Mouse (Mus musculus) layer of hippocampus, adult 2 months (tissue): ENCODE results near the gene Ppp4c. TPM values are rescaled to one million over a fixed set of nuclear protein-coding genes. Genes with fewer than 3 reads are reported as not detected.
"Not testable (repeated sequence)": the region's sequence is repeated elsewhere in the genome, so short reads cannot be mapped to it uniquely, and the experiment has no call there.

Experiments
- DNase-seq, 2 experiments: peaks; one replicate each; pipeline ENCODE4 v3.0.0; 2022; ENCODE audit warnings: low spot score in 2 of 2
- H3K27ac ChIP-seq: fragments of 200-600 bp; 2 replicates; pipeline ENCODE4 v1.8.1; 2022
- H3K4me3 ChIP-seq: fragments of 200-600 bp; 2 replicates; pipeline ENCODE4 v1.8.1; 2022; ENCODE audit warnings: mild to moderate bottlenecking
- CTCF ChIP-seq: fragments of 200-600 bp; conservative IDR thresholded peaks from 2 replicates; pipeline ENCODE4 v1.8.1; 2022; ENCODE audit warnings: antibody characterized with exemption, mild to moderate bottlenecking, moderate library complexity
- total RNA-seq, 2 experiments: library from RNA; stranded (reverse); gene quantifications; 2 replicates each; pipeline ENCODE4 v1.2.3; 2021

The Ppp4c gene
- total RNA-seq, 2 experiments from 2014 or later = 50.2 to 54.9 TPM

DNA sequence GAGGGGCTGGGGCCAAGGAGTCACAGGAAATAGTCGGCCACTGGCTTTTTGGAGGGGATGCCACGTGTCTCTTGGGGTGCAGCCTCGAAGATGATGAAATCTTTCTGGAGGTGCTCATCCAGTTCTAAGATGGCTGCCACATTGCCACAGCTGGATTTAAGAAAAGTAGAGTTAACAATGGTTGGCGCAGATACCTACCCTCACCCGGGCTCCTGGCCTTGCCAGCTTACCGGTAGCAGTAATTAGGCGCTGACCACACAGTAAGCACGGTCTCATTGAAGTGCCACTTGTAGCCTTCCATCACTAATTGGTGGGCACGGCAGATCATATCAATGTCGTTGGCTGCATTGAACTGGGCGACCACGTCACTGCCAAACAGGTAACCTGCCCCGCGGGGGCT lies 6.2 kb downstream of the Ppp4c start:
- no peak for TF ChIP-seq CTCF
- H3K27ac ChIP-seq = no peak overlapping the region
- no peak overlapping the region for H3K4me3 ChIP-seq
- no peak for DNase-seq

GRCm38 (mm10) chr7:126785056-126785455 lies 7.2 kb downstream of the Ppp4c start:
- TF ChIP-seq CTCF = no peak
- no peak overlapping the region for H3K27ac ChIP-seq
- no peak overlapping the region for H3K4me3 ChIP-seq
- DNase-seq = no peak

DNA sequence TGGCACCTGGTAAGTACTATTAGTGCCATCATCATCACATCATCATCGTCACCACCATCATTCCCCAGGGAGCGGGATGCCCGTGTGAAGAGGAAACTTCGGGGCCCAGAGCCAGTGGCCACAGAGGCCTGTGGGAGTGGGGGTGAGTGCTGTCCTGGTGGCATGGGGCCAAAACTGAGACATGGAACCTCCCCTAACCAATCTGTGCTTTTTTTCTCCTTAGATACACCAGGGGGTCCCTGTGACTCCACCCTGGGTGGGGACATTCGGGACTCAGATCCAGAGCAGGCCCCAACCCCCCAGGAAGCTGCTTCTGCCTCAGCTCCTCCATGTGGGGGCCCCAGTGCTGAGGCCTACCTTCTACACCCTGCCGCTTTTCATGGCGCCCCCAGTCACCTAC lies 7.8 kb downstream of the Ppp4c start:
- no peak for DNase-seq
- no peak overlapping the region for H3K4me3 ChIP-seq
- H3K27ac ChIP-seq = no peak overlapping the region
- TF ChIP-seq CTCF = no peak

GRCm38 (mm10) chr7:126782693-126783092 lies 9.6 kb downstream of the Ppp4c start:
- H3K4me3 ChIP-seq = no peak overlapping the region
- TF ChIP-seq CTCF = no peak
- no peak for DNase-seq
- no peak overlapping the region for H3K27ac ChIP-seq

- TF ChIP-seq CTCF = no peak
- H3K4me3 ChIP-seq = no peak overlapping the region
- peak overlapping the region; percentile 99; the same call in 1 of the 2 replicates for H3K27ac ChIP-seq
- DNase-seq = no peak
These were observed 10.5 kb downstream of the Ppp4c start for GRCm38 (mm10) chr7:126781661-126782370.

DNA sequence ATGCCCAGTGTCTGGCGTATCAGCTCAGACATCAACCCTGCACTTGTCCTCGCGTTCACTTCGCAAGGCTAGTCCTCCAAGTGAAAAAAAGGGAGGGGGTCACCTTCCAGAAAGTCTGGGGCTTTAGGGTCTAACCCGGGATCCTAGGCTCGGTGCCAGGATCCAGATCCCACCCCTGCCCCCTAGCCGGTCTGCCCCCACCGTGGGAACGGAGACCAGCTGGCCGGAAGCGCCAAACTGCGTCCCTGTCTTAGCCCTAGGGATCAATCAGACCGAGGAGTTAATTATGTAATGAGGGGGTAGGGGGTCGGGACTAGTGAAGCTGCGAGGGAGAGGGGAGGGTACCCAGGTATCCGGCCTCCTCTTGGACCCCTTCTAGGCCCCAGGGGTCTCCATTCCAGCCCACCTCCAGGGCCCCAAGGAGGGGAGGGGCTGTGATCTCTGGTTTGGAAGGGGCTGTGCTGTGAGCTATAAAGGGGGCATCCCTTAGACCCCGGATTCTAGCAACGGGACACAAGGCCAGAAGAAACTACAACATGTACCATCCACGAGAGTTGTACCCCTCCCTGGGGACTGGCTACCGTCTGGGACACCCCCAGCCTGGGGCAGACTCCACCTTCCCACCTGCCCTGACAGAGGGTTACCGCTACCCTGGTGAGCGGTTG lies 11.2 kb downstream of the Ppp4c start, which contains the start of gene Tbx6:
Gene Tbx6 (plus strand): TSS at position 513 of the 665 bp plus-strand sequence.
- Histone ChIP-seq H3K27ac (peak within 1 kb of the TSS; percentile 99), H3K4me3 (peak within 1 kb of the TSS; percentile 53)
- no peak for TF ChIP-seq CTCF
- no peak for DNase-seq

DNA sequence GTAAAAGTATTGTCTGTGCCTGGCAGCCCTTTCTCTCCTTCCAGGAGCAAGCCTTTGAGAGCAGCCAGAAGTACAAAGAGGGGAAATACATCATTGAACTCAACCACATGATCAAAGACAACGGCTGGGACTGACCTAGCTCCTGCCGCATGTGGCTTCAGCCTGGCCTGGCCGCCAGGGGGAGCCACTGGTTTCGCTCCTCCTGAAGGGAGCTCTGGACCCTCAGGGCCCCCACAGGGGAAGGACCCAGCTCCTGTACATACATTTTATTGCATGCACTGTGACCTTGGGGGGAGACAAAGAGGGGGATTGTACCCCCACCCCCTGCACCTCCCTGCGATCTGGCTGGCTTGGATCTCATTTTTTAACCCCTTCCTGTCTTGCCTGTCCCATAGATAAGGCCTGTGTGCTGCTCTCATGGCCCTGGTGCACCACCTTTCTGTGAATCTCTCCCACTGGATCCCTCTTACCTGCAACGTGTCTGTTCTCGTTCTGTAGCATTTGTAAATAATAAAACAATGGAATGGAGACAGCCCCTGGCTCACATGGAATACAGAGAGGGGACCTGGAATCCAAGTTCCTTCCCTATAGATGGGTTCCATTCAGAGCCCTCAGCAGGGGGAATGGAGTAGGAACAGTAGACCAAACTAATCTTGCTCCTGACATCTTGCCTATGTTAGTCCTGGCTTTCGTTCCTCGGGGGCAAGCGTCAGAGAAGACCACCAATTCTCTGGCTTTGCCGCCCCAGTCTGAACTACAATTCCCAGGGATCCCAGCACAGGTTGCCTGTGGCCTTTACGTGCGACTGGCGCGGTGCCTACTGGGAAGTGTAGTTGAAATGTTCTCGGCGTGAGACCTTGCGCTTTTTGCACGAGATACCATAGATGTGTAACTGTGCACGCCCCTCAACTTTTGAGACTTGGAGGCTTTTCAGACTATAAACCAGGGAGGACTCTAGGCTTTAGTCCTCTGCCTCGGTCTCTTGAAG lies 12.0 kb downstream of the Ppp4c start:
- peak overlapping the region; percentile 99 for H3K27ac ChIP-seq
- DNase-seq = peak; percentile 85 to 86
- TF ChIP-seq CTCF = peak; percentile 99
- H3K4me3 ChIP-seq = peak overlapping the region; percentile 53

DNA sequence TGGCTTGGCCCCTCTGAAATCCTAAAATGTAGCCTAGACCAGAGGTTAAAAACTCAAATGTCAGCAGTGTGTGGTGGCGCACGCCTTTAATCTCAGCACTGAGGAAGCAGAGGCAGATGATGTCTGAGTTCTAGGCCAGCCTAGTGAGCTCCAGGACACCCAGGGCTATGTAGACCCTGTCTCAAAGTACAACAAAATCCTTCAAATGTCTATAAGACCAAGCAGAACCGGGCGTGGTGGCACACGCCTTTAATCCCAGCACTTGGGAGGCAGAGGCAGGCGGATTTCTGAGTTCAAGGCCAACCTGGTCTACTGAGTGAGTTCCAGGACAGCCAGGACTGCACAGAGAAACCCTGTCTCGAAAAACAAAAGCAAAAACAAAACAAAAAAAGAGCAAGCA lies 13.2 kb downstream of the Ppp4c start:
- peak overlapping the region; percentile 99 for H3K27ac ChIP-seq
- not testable (repeated sequence) for DNase-seq, H3K4me3 ChIP-seq

GRCm38 (mm10) chr7:126778147-126778546 lies 14.1 kb downstream of the Ppp4c start:
- Histone ChIP-seq H3K27ac (peak overlapping the region; percentile 99), H3K4me3 (peak overlapping the region; percentile 83)
- no peak for TF ChIP-seq CTCF
- DNase-seq = no peak

DNA sequence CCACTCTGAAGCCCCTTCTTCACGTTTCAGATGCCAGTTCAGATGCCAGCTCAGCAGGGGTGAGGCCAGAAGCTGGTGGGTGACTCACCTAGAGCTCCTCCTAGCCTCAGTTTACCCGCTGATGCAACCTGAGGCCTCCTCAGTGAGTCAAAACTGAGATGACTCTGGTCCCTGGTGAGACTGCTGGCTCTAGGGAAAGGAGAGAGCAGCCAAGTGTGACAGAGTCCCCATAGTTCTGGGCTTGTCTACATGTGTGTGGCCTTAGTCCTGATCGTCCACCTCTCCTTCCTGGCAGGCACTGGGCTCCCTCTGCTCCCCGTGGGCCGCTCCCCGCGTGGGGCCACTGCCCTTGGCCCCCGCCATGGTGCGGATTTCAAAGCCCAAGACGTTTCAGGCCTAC lies 14.8 kb downstream of the Ppp4c start:
- no peak for TF ChIP-seq CTCF
- peak overlapping the region; percentile 99 for H3K27ac ChIP-seq
- H3K4me3 ChIP-seq = peak overlapping the region; percentile 83
- no peak for DNase-seq

GRCm38 (mm10) chr7:126776598-126777057 lies 15.7 kb downstream of the Ppp4c start, which contains the start of gene Ypel3:
Gene Ypel3 (plus strand): TSS chr7:126776955.
- peak; percentile 26; the same call in 1 of the 2 replicates for TF ChIP-seq CTCF
- Histone ChIP-seq H3K4me3 (peak within 1 kb of the TSS; percentile 83), H3K27ac (peak within 1 kb of the TSS; percentile 99)
- peak; percentile 95 to 96 for DNase-seq

DNA sequence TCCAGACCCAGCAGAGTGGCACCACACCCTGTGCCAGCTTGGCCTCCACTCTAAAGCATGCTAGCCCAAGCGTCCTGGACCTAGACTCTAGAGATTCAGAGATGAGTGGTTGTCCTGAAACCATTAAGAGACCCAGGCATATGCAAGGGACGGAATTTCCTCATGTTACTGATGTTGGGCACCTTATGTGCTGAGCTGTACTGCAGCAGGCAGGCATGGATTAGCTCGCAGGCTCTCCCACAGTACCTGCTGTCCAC lies 16.4 kb downstream of the Ppp4c start:
- Histone ChIP-seq H3K27ac (peak overlapping the region; percentile 99), H3K4me3 (peak overlapping the region; percentile 83)
- no peak for TF ChIP-seq CTCF
- no peak for DNase-seq
